Mouse (Mus musculus): ENCODE measurements around the gene Spns3.
A peak's percentile ranks its signal among the peaks of the same experiment; 100 is the strongest.

Spns3 gene

GRCm38 (mm10) chr11:72479499-72479898 is 70.8 kb downstream of the Spns3 start:
- no peak for DNase-seq

DNA sequence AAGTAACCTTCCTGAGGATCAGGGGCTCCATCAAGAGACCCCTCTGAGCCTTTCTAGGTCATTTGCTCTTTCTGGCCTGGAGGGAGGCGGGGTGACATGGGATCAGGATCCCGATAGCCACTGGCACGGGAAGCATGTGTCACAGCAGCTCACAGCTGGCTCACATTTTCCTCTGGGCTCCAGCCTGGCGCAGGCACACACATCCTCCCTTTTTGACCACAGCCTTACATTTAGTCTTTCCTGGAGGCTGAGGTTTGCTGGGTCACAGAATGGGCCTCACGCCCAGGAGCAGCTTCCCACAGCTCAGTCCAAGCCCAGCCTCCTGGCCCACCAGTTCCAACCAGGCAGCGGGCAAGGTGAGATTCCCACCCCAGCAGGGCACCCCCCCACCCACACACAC is 72.1 kb downstream of the Spns3 start:
- DNase-seq: no peak

- DNase-seq: no peak
These were observed 72.7 kb downstream of the Spns3 start for GRCm38 (mm10) chr11:72477653-72478052.

DNA sequence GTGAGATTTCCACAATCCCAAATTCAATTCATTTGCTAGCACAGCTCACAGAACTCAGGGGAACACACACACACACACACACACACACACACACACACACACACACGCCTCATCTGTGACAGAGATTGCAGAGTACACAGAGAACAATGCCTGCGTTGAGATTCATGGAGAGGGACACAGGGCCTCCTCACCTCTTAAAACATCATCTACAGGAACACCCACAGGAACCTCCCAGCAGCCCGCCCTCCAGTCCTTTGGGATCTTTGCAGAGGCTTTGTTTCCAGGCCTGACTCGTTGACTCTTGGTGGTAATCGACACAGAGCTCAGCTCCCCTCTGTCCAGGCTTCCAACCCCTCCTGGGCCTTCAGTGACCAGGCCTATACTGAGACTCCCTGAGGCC is 73.1 kb downstream of the Spns3 start:
- no peak for DNase-seq

DNA sequence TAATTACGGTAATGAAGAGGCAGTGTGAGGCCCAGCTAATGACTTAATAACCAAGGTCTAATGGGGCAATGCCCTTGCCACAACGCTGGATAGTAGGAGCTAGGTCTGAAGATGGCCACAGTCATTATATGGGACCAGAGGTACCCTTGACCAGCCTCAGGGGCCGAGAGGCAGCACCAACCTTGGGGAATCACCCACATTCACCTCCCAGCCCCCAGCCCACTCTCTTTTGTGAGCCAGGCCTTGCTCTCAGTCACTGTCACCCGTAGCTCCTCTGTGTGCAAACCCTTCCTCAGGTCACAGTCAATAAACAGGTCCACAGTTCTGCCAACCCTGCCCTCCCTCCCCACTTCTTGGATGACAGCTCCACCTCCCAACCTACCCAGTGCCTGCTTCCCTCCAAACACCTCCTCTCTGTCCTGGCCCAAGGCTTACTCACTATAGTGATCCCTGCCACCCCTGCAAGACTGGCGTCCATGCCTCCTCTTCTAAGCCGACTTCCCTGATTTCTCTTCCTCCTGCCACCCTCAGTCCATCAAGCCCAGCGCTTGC is 74.2 kb downstream of the Spns3 start:
- DNase-seq: no peak

DNA sequence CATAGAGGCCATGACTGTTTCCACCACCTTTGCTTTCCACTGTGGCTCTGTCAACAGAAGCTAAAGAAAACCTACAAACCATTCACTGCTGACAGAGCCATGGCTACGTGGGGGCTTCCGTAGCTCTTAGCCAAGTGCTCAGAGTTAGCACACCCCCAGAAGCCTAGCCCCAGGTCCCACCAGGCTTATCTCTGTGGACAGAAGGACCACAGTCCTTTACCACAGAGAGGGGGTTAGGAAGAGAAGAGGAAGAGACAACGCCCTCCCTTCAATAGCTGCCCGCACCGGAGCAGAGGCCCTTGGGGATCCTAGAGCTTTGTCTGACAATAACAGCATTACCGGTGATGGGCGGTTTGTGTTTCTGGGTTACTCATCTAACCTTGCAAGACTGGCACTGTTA is 74.9 kb downstream of the Spns3 start:
- no peak for DNase-seq

DNA sequence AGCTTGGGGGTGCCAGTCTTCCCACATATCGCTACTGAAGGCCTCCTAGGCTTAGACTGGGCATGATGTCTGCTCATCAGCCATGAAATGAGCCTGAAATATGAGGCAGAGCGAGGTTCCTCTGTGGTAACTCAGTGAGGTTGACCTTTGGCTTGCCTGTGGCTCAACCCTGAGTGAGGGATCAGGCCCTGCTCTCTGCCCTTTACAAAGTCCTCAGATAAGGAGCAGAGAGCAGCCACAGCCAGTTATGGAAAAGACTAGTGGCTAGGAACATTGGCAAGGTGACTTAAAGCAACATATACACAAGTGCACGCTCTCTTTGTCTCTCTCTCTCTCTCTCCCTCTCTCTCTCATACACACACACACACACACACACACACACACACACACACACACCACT is 75.4 kb downstream of the Spns3 start:
- DNase-seq: no peak

GRCm38 (mm10) chr11:72473540-72473939 is 76.8 kb downstream of the Spns3 start:
- DNase-seq: no peak

DNA sequence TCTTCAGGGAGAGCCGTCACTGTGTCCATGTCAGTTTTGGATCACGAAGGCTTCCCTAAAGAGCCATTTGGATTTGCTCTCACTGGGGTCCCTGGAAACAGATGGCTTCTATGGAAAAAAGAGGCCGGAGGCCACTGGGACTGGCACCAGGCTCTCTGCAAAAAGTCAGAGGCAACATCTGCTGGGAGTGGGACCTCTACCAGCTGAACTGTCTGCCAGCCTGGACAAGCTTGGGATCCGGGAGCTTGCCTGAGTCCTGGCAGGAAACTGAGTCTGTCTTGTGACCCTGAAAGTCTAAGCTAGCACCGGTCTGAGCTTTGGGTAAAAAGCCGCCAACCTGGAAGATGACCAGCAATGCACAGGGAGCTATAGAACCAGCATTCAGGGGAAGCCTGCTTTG is 78.9 kb downstream of the Spns3 start:
- DNase-seq: no peak

DNA sequence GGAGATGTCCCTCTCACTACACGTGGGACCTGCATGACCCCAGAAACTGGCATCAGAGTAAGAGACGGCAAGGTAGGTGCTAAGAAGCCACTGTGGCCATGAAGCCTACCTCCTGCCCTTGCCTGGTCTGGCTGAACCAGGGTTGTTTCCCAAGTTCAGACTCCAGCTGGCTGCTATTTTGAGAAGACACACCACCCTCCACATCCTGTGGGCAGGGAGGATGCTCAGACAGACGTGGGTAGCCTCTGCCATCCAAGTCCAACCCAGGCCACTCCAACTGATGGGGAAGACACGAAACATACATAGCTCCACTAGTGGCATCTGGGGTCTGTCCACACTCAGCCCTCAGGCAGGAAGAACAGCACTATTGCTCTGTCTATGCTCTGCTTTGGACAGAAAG is 80.3 kb downstream of the Spns3 start:
- no peak for DNase-seq

DNA sequence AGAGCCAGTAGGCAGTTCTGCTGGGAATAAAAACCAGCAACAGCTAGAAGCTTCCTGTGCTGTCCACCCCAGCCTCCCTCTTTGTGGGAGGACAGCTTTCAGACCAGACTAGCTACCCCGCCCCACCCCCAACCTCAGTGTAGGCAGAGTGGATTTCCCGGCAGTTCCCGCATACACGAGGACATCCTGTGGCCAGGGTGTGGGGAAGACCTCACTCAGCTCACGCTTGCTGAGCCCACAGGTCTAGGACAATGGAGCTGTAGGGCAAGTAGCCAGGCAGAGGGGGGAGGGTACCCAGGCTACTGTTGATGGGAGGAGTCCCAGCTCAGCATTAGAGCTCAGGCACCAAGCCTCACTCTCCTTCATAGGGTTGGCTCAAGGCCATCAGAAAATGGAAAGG is 81.1 kb downstream of the Spns3 start:
- DNase-seq: peak; percentile 40

DNA sequence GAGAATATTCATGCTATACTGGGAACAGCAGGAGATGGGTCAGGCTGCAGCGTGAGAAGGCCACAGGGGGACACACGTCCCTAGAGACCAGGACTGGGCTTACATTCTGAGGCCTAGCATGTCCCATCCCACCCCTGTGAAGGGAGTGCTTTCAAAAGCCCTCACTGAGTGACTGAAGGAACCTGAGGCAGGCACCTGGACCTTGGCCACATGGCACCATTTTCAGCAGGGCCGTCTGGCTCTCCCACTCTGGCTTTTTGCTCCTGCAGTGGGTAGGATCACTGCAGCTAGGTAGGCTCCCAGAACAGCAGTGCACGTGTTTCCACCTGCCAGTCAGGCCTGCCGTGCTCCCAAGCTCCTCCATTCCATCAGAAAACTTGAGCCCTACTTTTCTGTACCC is 81.8 kb downstream of the Spns3 start:
- DNase-seq: no peak

DNA sequence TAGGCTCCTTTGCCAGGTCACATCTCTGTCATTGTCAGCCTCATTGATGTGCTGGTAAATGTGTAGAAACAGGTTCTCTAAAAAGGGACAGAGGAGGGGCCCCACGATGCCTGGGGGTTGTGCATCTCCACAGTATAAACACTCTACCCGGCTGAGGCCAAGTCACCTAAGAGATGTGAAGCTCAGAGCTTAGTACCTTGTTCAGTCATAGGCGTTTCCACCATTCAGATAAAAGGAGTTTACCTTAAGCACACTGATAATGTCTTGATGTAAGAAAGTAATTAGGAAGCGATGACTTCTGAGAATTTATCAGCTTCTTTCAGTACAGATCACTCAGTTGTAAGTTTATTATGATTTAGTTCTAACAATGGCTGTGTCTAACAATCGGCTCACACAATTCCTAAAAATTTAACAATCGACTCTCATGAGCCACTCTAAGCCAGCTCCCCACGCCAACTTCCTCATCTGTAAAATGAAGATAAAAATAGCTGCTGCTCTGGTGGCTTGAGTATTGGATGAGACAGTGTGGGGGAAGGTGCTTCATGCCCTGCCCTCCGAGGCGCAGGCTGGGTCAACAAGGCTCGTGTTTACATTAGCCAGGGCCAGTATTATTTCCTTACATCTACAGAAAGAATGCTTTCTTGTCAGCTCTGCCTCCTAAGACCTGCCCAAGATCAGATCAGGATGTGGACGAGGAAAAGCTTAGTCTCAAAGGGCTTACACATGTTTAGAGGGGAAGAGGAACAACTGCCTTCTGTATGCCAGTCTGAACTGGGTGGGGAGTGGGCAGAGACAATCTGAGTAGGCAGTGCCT is 83.4 kb downstream of the Spns3 start:
- DNase-seq: no peak

DNA sequence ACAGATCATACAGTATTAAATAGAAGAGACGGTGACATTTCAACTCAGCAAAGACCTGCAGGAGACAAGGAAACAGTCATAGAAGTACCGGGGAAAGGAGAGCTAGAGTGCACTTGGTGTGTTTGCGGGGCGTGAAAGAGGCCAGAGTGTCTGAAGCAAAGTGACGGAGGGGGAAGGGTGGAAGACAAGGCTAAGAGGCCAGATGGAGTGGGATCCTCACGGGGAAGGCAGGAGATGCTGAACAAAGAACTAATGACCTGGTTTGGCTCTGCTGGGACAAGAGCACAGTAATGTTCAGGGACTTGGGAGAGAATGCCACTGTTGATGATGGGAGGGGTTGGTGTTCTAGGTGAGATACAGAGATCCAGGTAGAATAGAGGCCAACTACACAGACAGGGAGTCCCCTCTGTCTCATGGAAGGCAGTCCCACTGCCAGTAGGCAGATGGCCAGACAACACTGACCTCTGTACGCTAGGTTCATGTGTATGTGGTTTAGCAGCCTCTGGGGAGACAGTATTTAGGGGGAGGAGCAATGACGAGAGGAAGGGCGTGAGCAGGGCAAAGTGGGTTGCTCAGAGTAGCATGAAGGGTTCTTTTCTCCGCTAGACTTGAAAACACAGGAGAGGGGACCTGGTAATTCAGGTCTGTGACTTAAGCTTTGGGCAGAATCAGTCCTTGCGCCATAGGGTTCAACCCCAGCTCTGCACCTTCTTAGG is 84.2 kb downstream of the Spns3 start:
- no peak for DNase-seq

DNA sequence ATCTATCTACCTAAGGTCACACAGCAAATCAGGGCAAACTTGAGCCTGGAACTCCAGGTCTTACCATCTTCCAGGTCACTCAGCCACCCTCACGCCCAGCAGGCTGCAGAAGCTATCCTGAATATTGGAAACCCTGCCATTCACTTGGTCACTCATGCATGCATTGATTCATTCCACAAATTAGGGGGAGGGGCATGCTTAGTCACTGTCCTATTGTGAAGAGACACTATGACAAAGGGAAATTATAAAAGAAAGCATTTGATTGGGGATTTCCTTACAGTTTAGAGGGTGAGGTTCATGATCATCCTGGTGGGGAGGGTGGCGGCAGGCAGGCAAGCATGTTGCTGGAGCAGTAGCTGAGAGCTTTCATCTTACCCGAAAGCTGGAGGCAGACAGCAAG is 85.5 kb downstream of the Spns3 start:
- DNase-seq: no peak

DNA sequence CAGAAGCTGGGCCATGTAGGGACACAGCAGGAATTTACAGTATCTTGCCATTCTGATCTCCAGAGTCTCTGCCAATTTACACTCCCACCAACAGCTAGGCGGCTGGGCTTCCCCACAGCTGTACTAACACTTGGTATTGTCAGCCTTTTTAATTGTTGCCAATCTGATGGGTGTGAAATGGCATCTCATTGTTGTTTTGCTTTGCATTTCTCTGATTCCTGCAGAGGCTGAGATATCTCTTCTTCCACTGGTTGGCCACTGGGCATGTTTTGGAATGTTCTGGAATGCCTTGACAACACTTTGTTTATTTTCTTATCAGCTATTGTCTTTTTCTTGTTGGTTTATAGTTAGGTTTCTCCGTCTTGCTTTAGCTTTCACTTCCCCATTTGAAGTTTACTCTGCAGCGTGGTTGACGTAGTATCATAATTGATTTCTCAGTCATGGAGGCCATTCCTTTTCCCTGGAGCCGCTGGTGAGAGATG is 88.8 kb downstream of the Spns3 start:
- no peak for DNase-seq

DNA sequence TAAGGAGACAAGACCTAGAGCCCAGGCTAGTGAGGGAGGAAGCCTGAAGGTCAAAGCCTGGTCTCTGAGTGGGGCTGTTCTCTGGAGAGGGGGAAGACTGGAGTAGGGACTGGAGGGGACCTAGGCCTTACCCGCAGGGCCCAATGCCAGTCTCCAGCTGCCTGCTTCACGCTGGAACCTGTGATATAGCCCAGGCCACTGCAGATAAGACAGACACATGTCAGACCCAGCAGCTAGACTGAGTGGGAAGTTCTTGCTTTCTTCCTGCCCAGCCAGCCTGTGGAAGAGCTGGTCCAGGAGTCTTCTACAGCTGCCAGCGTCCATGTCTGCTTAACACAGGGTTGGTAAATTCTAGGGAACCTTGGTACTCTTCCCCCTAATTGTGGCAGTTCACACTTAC is 91.8 kb downstream of the Spns3 start:
- no peak for DNase-seq

DNA sequence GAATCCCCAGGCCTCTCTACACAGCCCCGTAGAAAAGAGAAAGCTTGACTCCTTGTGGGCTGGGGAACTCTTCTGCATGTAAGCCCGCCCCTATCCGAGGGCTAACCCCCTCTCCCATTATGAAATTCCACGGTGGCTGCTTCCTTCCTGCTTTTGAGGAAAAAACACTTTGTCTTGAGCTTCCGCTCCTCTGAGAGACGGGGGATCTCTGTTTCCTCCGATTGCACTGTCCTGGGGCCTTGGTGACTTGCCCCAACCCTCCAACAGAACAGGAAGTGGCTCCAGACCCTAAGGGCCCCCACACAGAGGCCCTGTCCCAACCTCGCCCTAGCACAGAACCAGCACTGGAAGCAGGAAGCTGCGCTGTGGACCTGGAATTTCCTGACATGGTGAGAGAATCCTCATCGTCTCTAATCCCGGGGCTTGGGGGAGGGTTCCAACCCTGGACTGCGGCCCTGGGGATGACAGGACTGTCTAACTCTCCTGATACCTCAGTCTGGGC is 92.3 kb downstream of the Spns3 start:
- no peak for DNase-seq

DNA sequence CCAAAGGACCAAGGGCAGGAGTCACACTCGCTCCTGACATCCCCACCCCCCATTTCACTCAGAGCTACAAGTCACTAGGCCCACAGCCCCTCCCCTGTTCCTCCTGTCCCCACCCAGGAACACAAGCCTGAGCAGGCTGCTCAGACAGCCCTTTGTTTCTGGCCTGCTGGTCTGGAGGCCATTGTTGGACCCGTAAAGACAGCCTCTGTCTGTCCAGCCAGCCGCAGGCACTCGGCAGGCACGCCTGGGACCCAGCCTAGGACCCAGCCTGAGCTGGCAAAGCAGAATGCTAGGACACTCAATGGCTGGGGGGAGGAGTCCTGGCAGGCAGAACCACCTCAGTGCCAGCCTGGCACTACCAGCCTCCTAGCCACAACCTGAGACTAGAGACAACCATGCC is 94.6 kb downstream of the Spns3 start:
- DNase-seq: no peak

GRCm38 (mm10) chr11:72453105-72453953 is 97.0 kb downstream of the Spns3 start:
- DNase-seq: no peak

DNA sequence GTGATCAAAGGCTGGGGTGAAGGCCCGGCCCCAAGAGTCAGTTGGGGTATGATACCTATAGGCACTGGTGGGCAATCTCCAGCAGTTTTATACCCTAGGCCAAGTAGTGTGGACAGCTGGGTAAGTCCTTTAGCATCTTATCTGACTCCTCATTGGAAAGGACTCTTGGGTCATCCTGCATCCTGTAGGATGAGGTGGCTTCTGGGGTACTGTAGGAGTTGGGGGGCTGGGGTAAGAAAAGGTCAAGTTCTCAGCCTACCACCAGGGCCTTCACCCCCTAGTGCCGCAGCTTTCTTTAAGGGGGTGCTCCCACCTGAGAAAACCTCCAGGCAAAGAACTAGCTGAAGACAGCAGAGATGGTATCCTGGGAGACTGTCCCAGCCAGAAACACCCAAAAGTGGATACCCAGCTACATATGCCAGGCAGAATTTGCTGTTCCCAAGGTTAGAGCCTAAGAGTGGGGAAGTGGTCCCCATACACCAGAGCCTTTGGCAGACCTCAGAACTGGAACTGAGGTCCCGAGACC is 98.1 kb downstream of the Spns3 start:
- no peak for DNase-seq

DNA sequence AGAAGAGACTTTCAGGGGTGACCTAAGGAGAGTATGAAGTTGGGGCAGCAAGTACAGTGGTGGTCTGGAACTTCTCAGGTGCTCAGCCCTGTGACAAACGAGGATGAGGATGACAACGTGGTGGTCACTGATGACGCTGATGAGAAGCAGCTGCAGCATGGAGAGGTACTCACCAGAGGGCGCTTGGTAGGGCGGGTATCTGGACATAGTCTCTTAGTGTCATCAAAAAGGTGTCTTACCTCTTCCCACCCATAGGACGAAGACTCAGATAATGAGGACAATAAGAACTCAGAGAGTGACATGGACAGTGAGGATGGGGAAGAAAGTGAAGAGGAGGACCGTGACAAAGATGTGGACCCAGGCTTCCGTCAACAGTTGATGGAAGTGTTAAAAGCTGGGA is 102.8 kb downstream of the Spns3 start:
- DNase-seq: no peak
